Mouse (Mus musculus): ENCODE data around the gene Basp1.
A peak's percentile ranks its signal among the peaks of the same experiment; 100 is the strongest.
"Not testable (repeated sequence)": the region's sequence is repeated elsewhere in the genome, so short reads cannot be mapped to it uniquely, and the experiment has no call there.

Basp1 gene

DNA sequence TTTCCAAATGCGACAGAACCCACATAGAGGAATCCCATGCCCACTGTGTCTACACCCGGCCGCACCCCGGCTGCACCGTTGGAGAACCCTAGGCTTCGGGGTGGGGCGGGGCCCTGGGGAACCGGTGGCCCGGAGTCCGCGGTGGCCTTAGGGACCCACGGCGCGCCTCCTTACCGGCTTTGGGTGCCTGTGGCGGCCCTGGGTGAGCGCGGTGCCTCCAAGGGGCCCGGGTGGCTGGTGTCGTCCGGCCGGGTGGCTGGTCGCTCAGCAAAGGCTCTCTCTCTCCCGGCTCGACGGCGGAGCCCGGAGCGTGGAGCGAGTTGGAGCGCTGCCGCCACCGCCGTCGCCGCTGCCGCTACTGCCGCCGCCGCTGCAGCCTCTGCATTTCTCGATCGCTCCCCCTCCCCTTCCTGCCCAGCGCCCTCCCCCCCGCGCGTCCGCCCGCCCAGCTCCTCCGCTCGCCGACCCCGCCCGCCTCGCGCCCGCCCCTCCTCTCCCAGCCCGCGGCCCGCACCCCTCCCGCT lies at the start of gene Basp1:
Basp1 (minus strand) TSS at position 387 of the 524 bp plus-strand sequence.
- DNase-seq, result peak; percentile 5

DNA sequence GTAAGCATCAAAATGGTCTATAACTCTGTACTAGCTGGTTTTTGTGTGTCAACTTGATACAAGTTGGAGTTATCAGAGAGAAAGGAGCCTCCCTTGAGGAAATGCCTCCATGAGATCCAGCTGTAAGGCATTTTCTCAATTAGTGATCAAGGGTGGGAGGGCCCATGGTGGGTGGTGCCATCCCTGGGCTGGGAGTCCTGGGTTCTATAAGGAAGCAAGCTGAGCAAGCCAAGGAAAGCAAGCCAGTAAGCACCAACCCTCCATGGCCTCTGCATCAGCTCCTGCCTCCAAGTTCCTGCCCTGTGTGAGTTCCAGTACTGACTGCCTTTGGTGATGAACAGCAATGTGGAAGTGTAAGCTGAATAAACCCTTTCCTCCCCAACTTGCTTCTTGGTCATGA lies 49.5 kb upstream of the Basp1 start:
- not testable (repeated sequence) for DNase-seq

DNA sequence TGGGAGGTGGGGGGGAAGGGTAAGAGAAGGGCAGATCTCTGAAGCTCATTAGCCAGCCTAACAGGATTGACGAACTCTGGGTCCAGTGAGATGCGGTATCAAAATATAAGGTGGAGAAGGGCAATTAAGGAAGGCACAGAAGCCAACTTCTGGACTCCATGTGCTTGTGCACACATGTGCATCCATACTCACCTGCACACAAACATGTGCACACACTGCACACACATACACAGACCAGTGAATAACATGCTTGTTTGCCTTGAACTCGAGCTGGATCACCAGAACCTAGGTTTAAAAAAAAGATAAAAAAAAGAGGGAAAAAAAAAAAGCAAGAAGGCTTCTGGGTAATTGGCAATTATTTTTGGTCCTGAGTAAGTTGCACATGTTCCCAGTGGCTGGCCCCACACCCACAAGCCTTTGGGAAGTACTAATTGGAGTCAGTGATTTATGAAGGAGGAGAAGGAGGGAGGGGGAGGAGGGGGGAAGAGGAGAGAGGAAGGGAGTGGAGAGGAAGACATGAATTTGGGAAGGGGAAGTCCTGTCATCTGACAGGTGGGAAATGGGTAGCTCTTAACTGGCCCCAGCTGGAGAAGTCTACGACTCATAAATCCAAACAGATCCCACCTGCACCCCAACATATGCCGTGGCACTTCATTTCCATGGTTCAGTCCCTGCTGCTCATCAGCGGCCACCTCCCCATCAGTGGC lies 48.6 kb upstream of the Basp1 start:
- DNase-seq, result no peak

DNA sequence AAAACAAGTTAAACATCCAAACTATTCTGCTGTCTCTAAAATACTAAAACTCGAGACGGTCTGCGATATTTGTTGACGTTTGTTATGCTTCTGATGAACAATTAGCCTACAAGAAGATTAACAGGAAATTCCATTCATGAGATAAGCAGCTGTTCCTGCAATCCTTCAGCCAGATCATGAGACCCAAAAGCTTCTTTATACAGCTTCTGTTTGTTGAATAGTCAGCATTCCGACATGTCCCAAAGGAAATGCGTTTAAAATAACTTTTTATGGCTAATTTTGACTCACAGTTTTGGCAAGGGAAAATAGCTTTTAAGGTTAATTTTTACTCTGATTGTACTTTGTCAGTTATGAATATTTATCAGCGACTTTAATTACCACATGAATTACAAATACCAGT lies 46.3 kb upstream of the Basp1 start:
- DNase-seq, result peak; percentile 35

DNA sequence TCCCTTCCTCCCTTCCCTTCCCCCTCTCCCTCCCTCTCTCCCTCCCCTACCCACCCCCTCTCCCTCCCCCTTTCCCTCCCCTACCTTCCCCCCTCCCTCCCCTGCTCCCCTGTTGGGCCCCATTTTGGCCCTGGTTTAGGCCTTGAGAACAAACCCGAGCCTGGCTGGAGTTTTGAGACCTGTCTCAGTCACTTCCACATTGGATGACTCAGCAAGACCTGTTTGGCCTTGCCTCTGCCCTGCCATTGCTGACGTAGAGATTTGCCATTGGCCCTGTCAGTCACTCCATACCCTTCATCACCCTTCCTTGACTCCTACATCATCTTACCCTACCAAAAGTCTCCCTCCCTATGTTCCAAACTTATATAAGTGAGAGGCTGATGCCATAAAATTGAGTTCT lies 43.9 kb upstream of the Basp1 start:
- DNase-seq, result no peak

DNA sequence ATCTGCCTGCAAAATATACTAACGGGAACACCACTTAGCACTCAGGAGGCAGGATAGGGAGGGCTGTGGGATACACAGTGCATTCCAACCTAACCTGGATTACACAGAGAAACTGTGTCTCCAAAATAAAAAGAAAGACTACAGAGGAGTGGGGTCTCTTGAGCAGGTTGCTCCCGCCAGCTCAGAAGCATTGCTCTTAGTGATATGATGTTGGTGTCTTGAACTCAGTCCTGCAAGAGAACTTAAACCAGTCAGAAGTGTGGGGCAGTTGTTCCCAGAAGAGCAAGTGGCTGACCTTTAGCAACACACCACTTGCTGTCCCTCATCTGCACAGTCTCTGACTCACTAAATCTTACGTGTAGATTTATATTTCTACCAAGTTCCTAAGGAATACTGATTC lies 40.0 kb upstream of the Basp1 start:
- no peak for DNase-seq

DNA sequence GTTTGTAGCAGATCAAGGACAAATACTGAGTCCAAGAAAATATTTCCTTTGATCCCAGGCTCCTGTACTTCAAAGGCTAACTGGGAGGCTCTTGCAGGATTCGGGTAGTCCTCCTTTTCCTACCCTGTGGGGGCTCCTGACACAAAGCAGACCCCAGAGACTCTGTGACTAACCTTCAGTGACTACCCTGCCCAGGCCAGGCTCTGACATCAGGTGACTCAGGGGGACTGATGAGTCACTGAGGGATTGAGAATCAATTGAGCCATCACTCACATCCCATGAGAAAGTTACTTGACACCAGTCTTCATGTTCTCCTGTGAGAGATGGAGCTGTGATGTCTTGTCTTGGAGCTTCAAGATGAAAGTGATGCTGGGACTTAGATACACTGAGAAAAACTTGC lies 35.8 kb upstream of the Basp1 start:
- DNase-seq, result no peak

DNA sequence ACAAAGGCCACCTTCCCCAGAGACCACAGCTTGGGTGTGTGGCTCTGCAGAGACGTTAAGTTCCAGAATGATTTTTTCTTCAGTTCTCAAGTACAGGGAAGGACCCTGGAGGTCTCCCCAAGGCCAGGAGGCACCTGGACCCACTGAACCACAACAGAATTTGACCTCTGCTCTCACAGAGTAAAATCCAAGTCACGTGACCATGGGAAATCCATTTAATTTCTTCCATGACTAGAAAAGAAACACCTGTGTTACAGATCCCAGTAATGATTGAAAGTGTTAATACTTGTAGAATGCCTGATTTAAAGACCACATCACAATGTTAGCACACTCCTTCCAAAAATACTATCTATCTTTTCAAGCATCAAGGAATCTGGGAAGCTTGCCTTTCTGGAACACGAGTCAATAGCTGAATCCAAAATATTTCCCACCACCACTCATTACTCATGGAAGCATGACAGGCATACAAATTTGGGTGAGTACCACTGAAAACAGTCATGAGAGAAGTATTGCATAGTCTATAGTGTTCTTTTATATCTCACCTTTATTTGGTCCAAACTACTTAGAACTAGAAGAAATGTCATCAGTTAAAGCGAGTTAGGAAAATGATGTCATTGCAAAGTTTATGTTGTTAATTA lies 35.3 kb upstream of the Basp1 start:
- no peak for DNase-seq

DNA sequence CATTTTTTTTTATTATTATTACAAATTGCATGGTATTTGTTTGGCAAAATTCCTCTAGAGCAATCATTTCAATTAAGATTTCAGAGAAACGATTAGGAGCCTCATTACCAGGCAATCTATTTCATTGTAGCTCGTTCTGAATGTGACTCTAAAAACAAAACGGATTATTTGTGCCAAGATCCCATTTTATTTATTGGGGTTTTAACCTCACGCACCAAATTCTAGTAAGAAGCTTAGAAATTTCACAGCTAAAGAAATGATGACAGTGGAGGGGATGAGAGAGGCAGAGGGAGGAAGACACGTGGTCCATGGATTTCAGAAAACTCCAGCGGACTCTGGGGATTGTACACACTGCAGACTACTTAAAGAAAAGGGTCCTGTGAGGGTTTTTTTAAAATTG lies 33.6 kb upstream of the Basp1 start:
- DNase-seq, result no peak

DNA sequence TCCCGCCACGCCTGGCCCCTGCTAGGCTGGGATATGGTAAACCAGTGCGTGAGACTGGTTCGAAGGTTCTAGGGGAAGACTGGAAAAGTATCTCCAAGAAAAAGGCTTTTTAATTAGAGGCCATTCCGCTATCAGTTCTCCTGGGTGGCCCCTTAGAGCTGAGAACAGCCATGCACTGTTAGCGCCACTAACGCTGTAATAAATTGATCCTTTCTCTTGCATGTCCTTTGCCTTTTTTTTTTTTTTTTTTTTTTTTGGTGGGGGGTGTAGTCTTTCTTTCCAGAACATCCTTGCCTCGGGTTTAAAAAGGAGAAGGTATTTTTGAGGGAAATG lies 32.6 kb upstream of the Basp1 start:
- DNase-seq, result no peak

DNA sequence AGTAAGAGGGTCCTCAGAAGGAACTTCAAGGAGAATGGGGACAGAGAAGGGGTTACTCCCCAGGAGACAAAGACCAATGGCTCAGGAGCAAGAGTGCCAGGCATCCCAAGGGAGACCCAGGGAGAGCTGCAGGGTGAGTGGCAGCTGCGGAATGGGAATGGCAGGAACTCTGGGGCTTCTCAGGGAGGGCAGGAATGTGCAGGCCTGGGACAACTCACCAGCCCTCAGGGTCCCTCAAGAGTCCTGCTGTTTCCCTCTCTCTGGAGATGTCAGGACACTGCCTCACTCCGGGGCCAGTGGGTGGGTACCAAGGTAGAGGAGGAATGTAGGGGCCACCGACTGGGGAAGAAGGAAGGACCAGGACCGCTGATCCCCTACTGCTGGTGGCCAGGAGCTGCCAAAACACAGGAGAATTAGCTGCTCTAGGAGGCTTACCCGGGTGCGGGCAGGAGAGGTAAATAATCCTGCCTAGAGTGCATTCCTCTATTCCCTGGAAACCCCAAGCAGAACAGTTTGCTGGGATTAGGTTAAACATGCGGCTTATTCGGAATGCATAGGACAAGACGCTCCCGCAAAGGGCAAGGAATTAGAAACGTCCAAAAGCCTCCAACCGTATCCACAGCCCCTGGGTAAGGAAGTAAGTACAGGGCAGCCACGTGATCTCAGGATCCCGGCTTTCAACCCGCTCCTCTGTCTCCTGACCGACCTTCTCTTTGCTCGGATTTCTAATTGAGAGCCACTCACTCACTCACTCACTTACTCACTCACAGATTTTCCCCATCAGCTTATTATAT lies 32.0 kb upstream of the Basp1 start:
- DNase-seq, result peak; percentile 40

DNA sequence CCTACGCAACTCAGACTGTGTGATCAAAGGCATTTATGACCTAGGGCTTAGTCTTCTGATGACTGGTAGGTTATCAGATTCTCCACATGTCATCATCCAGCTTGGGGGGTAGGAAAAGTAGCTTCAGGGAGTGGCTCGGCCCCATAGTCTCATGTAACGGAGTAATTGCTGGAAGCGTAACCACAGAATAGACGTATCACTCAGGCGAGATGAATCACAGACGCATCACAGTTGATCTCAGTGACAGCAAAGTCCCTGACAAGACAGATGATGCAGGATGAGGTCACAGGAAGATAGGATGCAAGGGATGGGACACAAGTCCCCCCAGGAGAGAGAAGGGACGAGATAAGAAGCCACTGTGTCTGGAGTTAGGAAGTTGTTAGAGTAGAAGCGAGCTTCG lies 30.6 kb upstream of the Basp1 start:
- DNase-seq, result no peak

DNA sequence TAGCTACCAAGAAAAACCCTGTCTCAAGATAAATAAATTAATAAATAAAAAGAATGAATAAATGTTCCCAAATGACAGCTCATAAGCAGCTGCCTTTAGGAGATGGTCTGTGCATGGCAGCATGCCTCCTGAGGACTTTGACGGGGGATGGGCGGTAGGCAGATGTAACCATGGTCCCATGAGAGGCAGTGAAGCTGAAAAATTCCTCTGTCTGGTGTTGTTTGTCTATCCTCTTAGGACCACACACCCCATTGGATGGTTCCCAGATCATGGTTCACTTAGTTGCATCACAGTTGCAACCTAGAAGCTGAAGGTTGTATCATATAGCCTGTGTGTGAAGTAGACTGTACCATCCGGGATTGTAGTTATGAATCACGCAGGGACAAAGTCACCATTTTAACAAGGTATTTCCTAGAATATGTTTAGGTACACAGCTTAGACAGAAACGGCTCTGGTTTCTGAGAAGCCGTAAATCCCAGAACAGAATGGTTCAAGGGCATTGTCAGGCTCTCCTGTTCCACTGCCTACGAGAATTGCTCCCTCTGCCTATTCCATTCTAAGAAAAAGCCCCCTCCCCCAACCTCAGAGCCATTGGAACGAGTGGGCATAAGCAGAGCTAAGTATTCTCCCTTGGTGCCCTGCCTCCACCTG lies 29.7 kb upstream of the Basp1 start:
- DNase-seq, result no peak

DNA sequence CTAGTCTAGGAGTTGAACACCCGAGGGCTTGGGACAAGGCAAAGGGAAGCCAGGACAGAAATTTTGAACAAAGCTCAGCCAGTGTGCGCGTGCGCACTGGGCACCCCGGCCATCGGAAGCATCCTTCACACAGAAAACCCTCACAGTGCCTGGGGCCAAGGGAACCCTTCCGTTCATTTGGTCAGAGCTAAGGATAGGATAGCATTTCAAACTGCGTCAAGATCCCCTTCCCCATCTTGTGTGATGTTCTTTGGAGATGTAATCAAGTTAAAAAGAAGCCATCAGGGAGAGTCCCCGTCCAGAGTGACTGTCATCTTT lies 28.3 kb upstream of the Basp1 start:
- no peak for DNase-seq

DNA sequence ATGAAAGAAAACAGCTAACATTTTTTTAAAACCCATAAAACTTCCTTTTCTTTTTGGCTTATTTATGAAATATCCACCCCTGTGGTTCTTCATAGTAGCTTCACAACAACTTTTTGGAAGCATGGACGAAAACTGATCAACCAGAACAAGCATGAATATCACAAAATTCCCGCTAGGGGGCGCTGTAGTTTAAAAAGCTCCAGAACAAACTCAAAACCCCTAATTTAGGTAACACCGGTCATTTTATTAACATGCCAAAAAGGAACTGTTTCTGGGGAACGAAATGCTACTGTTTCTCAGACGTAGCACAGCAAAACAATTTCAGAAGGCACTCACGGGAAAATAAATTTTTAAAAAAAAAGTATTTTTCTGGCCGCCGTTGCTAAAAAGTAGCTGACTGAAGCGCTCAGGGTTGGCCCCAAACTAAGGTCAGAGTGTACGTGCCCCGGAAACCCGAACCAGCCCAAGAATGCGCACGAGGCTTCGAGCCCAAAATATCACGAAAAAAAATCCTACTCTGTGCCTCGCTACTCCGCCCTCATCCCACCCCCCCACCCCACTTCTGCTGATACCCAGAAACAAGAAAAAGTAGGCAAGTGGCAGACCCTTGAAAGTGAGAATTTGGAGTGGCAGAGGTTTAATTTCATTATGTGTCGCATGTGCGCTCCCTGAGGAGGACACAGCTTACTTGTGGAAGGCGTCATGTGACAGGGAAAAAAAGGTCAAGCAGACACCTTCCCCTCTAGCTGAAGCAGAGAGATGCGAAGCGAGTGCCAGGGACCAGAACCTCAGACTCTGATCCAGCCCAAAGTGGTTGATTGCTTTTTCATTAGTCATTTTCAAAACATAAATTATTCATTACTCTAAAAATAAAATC lies 27.7 kb upstream of the Basp1 start:
- DNase-seq, result peak; percentile 61

DNA sequence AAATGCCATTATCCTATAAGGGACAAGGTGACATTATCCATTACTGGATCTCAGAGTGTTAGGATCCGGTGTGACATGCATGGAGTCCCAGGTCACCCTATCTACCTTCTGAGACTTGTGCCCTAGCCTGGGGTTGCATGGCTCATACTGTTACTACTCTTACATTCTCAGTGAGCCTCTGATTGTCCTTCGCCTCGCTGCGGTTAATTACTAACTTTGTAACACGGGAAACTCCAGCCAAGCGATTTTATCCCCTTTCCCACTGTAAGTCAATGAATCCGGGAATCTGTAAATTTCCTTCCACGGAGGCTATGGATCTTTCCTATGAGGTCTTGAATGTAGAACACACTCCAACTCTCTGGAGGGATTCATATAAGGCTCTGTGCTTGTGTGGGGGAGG lies 26.8 kb upstream of the Basp1 start:
- DNase-seq, result peak; percentile 38

DNA sequence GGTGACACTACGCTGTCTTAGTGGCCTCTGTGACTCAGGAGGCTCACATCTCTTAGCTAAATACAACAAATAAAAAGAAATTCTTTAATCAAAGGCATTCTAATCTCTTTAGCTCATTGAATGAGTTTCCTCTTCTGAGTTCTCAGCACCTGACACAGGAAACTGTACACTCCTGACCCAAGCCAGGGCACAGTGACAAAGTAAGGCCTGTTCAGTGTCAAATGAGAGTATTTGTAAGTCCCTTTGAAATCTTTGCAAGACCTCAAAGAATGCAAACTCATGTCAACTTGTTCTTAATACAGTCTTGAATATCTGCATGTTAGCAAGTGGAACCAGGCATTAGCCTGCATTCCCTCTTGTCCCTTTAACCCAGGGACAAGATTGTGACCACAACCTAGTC lies 18.8 kb upstream of the Basp1 start:
- no peak for DNase-seq

DNA sequence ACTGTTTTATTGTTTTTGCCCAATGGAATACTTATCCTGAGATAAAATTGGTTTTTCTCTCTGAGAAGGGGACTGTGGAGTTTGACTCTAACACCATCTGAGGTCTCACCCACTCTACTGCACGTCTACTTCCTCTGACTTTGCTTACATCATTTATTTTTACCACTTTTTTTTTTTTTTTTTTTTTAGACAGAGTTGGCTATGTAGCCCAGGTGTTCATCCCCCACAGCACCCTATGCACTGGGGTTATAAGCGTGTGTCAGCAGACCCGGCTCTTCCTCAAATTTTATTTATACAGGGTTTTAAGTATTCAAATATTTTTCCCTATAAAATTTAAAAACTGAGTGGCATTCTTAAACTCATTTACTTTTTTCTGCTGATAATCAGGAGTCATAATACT lies 16.6 kb upstream of the Basp1 start:
- no peak for DNase-seq

DNA sequence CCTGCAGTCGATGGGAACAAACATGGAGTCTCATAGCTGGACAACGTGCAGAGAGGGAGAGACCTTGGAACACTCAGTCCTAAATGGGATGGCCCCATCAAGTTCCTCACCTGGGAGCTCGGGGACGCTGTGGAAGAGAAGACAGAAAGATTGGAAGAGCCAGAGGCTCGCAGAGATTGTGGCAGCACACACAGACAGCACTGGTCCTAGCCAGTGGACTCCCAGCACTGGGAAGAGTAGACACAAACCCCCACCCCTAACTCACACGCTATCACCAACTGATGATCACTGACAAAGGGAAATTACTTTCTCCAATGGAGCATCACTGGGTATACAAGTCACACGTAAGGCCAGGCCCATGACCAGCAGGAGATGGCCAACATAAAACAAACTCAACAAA lies 15.4 kb upstream of the Basp1 start:
- no peak for DNase-seq

DNA sequence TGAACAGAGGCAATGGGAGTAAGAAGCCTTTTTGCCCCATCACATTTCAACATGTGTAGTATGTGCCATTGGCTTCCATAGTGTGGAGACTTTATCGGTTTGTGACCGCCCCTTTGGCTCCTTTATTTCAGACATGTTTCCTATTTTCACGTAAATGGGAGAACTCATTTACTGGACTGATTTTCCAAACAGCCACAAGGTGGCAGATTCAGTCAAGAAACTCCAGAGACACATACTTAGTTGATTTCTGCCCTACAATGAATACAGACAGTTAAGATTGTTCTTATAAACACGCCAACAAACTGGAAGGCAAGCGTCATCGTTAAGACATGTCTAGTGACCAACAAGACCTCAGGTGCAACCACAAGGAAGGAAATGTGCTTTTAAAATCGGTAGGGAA lies 15.0 kb upstream of the Basp1 start:
- no peak for DNase-seq

DNA sequence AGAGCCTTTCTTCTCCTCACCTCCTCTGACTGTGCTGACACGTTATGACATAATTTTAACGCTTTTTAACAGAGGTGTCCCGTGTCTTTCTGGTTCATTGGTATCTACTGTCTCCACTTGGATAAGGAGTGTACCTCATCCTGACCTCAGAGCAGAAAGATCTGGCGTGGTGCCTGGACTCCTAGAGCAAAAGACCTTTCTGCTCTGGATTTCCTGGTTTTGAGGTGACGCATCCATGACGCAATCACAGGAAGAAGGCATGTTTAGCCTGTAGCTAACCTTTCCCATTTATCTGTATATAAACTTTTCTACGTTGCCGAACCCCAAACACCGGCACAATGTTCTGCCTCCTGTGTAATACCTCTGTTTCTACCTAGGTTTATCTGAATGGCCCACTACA lies 6.7 kb upstream of the Basp1 start:
- DNase-seq, result no peak

DNA sequence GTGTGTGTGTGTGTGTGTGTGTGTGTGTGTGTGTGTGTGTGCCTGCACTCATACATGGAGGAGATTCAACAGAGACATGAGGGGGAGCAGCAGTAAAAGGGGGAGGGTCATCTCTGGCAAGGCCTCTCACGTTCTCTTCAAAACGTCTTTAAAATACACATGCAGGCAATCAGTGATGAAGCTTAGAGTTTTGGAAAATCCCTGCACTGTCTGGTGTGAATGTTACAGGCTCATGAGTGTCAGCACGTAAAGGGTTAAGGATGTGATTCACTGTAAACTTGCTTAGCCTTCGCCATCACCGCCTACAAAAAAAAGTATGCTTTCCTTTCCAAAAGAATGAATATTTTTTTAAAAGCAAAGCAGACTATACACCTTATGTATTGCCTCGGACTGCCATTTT lies 2.8 kb upstream of the Basp1 start:
- DNase-seq, result no peak

DNA sequence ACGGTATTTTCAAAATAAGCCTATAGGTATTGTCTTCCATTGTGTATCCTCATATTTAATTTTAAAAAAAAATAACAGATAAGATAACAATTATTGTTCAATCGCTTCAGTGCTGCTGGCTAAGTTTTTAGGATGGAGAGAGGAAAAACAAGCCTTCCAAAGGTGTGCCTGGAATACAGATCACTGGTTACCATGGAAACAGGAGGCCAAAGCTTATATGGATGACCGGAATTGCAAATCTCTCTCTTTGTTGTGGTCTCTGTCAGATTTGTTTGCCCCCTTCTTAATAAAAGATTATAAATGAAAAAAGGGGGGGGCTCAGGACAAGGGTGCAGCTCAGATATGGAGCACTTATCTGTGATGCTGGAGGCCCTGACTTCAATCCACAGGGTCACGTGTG lies 2.4 kb upstream of the Basp1 start:
- DNase-seq, result no peak
